ENCODE assay signal across 7 mouse cellular contexts in genomic region chr4:133439460-133440376, GRCm38 (mm10). TPM values are rescaled to one million over a fixed set of nuclear protein-coding genes. Genes with fewer than 3 reads are reported as not detected.
DNase-seq lines count a peak whose midpoint lies in the region; ATAC-seq and TF ChIP-seq lines count a peak whose summit lies in the region.

No protein-coding gene starts in this region.

- WGBS in lung, embryonic 15.5 days: 7% methylated on average over 17 of the region's 17 CpGs
- 10% methylated on average over 17 of the region's 17 CpGs for WGBS in forebrain, postnatal 0 days
- 4% methylated on average over 17 of the region's 17 CpGs for WGBS in limb, embryonic 14.5 days

- H3K27me3 ChIP-seq in lung, embryonic 15.5 days: no peaks in the 10 kb centered on the region
- H3K27me3 ChIP-seq in forebrain, postnatal 0 days (ENCODE audit: insufficient read depth, low read length): no peaks in the 10 kb centered on the region
- H3K27me3 ChIP-seq in limb, embryonic 14.5 days (ENCODE audit: control insufficient read depth, insufficient read depth, low read length): no peaks in the 10 kb centered on the region

- H3K4me2 ChIP-seq in lung, embryonic 15.5 days: peak overlapping the region; percentile 43
- H3K4me2 ChIP-seq in forebrain, postnatal 0 days (ENCODE audit: low read depth): peak overlapping the region; percentile 23
- peak overlapping the region; percentile 39 for H3K4me2 ChIP-seq in limb, embryonic 14.5 days (replicated peaks; ENCODE audit: low read depth, low read length, severe bottlenecking)

- peaks cover 14% of the 10 kb centered on the region for H3K4me1 ChIP-seq in lung, embryonic 15.5 days
- H3K4me1 ChIP-seq in forebrain, postnatal 0 days (ENCODE audit: insufficient read depth): peaks cover 13% of the 10 kb centered on the region
- peaks cover 32% of the 10 kb centered on the region for H3K4me1 ChIP-seq in limb, embryonic 14.5 days (ENCODE audit: control insufficient read depth, insufficient read depth, low read length)

- no peak overlapping the region for H3K27ac ChIP-seq in lung, embryonic 15.5 days
- peak overlapping the region; percentile 52 for H3K27ac ChIP-seq in forebrain, postnatal 0 days (ENCODE audit: low read depth, low read length)
- H3K27ac ChIP-seq in limb, embryonic 14.5 days (replicated peaks; ENCODE audit: low read depth, low read length): peak overlapping the region; percentile 83

- no peak overlapping the region for H3K4me3 ChIP-seq in lung, embryonic 15.5 days
- H3K4me3 ChIP-seq in forebrain, postnatal 0 days (ENCODE audit: low read depth, low read length): no peak overlapping the region
- H3K4me3 ChIP-seq in limb, embryonic 14.5 days (replicated peaks; ENCODE audit: low read length): peak overlapping the region; percentile 8; the same call in 1 of the 2 replicates

- H3K36me3 ChIP-seq in lung, embryonic 15.5 days: no peaks in the 10 kb centered on the region
- H3K36me3 ChIP-seq in forebrain, postnatal 0 days (ENCODE audit: insufficient read depth): no peaks in the 10 kb centered on the region
- no peaks in the 10 kb centered on the region for H3K36me3 ChIP-seq in limb, embryonic 14.5 days (ENCODE audit: control insufficient read depth, insufficient read depth, low read length)

- no peak for TF ChIP-seq CTCF in forebrain, postnatal 0 days (IDR thresholded peaks at IDR 0.05; ENCODE audit: low read depth)

- TF ChIP-seq POLR2A in limb, embryonic 14.5 days (IDR thresholded peaks at IDR 0.05; ENCODE audit: borderline replicate concordance, extremely low read depth, insufficient read depth, insufficient read length): no peak

- ATAC-seq in lung, embryonic 15.5 days (ENCODE audit: borderline replicate concordance, extremely low read depth, low FRiP score, low TSS enrichment): no peak
- peak; percentile 94 for ATAC-seq in forebrain, postnatal 0 days
- peak; percentile 77 for ATAC-seq in limb, embryonic 14.5 days (ENCODE audit: low FRiP score, low read depth)
- no peak for ATAC-seq in erythroid progenitor cell, adult 5-6 weeks (replicated peaks; ENCODE audit: low FRiP score, poor library complexity, severe bottlenecking)

- no peak overlapping the region for H3K9ac ChIP-seq in lung, embryonic 15.5 days
- H3K9ac ChIP-seq in forebrain, postnatal 0 days: peak overlapping the region; percentile 35; the same call in 1 of the 2 replicates
- peak overlapping the region; percentile 18; the same call in 1 of the 2 replicates for H3K9ac ChIP-seq in limb, embryonic 14.5 days (ENCODE audit: low read depth, low read length, severe bottlenecking)

- H3K9me3 ChIP-seq in lung, embryonic 15.5 days: no peaks in the 10 kb centered on the region
- no peaks in the 10 kb centered on the region for H3K9me3 ChIP-seq in forebrain, postnatal 0 days (ENCODE audit: low read length)
- no peaks in the 10 kb centered on the region for H3K9me3 ChIP-seq in limb, embryonic 14.5 days (ENCODE audit: control insufficient read depth, low read length)

- no peak for DNase-seq in lung, postnatal 25 days (ENCODE audit: low spot score)
- DNase-seq in cerebellum, postnatal 10 days: peak; percentile 78 to 83
- DNase-seq in forebrain, postnatal 0 days: peak; percentile 71
- peak; percentile 73 for DNase-seq in limb, embryonic 14.5 days (ENCODE audit: low spot score)
- DNase-seq in retina, postnatal 7 days (ENCODE audit: low read depth, low spot score): peak; percentile 84

RNA-seq across cellular contexts. Expression of gene Tent5b, which starts 40.2 kb away (rescaled TPM):
- 1.5 and 1.9 TPM in 2 replicates for polyA plus RNA-seq in lung, embryonic 15.5 days (2015; fragmentation: Nextera tagmentation; extraction: Ambion mirVana)
- 0.23 and 0.62 TPM in 2 replicates for total RNA-seq in forebrain, postnatal 0 days (2014; rRNA removed)
- polyA plus RNA-seq in forebrain, postnatal 0 days (2015; fragmentation: Nextera tagmentation; extraction: Ambion mirVana): 0.31 TPM in 2 replicates
- polyA plus RNA-seq in limb, embryonic 14.5 days (2012; rRNA removed): 0.80 and 1.0 TPM in 2 replicates
- polyA plus RNA-seq in limb, embryonic 14.5 days (2014; fragmentation: Nextera tagmentation; extraction: Ambion mirVana): 1.4 and 1.7 TPM in 2 replicates
- total RNA-seq in erythroid progenitor cell, adult 5-6 weeks (2015; ENCODE audit: low replicate concordance): not detected in 2 replicates
- total RNA-seq in erythroid progenitor cell, adult 5-6 weeks (2017; ENCODE audit: low replicate concordance): not detected in 2 replicates

RNA-seq across cellular contexts. Expression of gene Trnp1, which starts 58.6 kb away (rescaled TPM):
- 0.79 and 1.2 TPM in 2 replicates for polyA plus RNA-seq in lung, embryonic 15.5 days (2015; fragmentation: Nextera tagmentation; extraction: Ambion mirVana)
- 25.7 and 32.1 TPM in 2 replicates for total RNA-seq in forebrain, postnatal 0 days (2014; rRNA removed)
- polyA plus RNA-seq in forebrain, postnatal 0 days (2015; fragmentation: Nextera tagmentation; extraction: Ambion mirVana): 14.3 and 17.7 TPM in 2 replicates
- polyA plus RNA-seq in limb, embryonic 14.5 days (2012; rRNA removed): 5.4 and 7.1 TPM in 2 replicates
- polyA plus RNA-seq in limb, embryonic 14.5 days (2014; fragmentation: Nextera tagmentation; extraction: Ambion mirVana): 5.0 and 6.1 TPM in 2 replicates
- not detected in 2 replicates for total RNA-seq in erythroid progenitor cell, adult 5-6 weeks (2015; ENCODE audit: low replicate concordance)
- not detected in 2 replicates for total RNA-seq in erythroid progenitor cell, adult 5-6 weeks (2017; ENCODE audit: low replicate concordance)

Comparison
In these comparisons a context has a peak if more than half of its experiments do, and no peak if none do; other contexts are left out.
1. ATAC-seq: peak in forebrain, postnatal 0 days (single experiment) and limb, embryonic 14.5 days (single experiment); none in lung, embryonic 15.5 days (single experiment) and erythroid progenitor cell, adult 5-6 weeks (single experiment).
2. Peak in every context shown above with its lines, with median percentiles within 50 percentile points of each other: H3K4me2 ChIP-seq.